Mouse (Mus musculus) embryo, embryonic 11 days (tissue): ENCODE data around the gene Nppc.

ENCODE experiments used
- DNase-seq: peaks from one replicate; pipeline ENCODE4 v3.0.0-alpha.2; 2015

The Nppc gene

GRCm38 (mm10) chr1:86670279-86671038, at the start of gene Nppc:
Nppc (minus strand) TSS chr1:86670571.
- peak; percentile 88 for DNase-seq

DNA sequence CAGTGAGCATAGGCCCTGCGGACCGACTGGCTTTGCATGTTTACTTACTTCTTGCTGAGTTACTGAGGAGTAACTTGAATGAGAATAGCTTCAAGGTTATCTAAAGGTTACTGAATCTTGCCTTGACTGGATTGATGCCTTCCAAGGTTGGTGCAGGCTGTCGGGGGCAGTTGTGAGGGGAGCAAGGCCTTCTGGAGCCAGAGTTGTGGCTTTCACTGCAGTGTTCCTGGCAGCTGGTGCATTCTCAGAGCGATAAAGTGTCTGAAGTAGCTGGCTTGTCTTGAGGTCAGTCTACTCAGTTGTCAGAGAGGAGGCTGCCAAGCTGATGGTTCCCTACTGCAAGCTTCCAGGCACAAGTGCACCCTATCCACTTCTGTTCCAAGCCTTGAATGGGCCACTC, 49.0 kb upstream of the Nppc start:
- no peak for DNase-seq

GRCm38 (mm10) chr1:86718190-86718589, 47.8 kb upstream of the Nppc start:
- no peak for DNase-seq

DNA sequence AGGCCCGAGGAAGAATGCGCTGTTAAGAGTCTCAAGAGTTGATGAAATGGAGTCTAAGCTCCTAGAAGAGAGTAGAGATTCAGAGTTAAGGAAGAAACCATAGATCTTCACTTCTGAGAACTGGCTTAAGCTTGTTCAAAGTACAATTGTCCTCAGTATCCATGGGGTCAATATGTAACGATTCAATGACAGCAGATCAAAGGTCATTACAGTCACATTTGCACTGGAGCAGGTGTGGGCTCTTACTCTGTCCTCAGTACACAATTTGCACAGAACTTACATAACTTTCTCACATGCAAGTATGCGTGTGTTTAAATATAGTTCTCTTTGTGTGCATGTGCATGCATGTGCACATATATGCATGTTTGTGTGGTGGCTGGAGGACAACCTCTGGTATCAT, 42.7 kb upstream of the Nppc start:
- no peak for DNase-seq

- DNase-seq, result no peak
These were observed 41.7 kb upstream of the Nppc start for GRCm38 (mm10) chr1:86712045-86712444.

GRCm38 (mm10) chr1:86709546-86709945, 39.2 kb upstream of the Nppc start:
- DNase-seq, result no peak

DNA sequence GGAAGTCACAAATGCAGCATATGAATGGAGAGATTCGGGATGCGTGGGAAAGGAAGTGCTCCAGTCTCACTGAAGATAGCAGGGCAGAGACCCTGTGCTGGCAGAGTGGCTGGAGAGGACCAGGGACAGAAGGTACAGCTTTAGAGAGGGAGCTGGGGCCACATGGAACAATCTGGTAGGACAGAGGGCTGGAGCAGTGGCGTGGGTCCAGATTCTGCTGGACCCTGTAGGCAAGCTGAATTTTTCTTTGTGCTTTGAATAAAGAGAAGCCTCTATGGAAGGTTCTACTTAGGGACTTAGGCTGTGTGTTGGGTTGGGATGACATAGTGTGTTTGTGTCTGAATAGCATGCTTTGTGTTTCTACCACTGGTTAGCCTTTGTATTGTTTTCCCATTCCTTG, 35.1 kb upstream of the Nppc start:
- no peak for DNase-seq

DNA sequence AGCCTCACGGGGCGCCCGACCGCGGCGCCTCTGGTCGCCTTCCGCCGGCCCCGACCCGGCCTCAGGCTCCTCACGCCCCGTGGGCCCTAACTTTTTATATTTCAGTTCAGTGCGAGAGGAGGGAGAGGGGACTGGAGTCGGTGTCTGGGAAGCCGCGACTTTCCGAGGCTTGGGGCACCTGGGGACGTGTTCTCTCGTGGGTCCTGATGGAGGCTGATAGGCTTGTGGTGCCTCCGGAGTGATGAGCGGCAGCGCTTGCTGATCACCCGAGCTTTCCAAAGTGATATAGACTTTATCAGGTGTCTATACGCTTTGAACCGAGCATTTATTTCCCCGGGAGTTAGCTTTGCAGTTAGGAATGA, 33.6 kb upstream of the Nppc start:
- no peak for DNase-seq

DNA sequence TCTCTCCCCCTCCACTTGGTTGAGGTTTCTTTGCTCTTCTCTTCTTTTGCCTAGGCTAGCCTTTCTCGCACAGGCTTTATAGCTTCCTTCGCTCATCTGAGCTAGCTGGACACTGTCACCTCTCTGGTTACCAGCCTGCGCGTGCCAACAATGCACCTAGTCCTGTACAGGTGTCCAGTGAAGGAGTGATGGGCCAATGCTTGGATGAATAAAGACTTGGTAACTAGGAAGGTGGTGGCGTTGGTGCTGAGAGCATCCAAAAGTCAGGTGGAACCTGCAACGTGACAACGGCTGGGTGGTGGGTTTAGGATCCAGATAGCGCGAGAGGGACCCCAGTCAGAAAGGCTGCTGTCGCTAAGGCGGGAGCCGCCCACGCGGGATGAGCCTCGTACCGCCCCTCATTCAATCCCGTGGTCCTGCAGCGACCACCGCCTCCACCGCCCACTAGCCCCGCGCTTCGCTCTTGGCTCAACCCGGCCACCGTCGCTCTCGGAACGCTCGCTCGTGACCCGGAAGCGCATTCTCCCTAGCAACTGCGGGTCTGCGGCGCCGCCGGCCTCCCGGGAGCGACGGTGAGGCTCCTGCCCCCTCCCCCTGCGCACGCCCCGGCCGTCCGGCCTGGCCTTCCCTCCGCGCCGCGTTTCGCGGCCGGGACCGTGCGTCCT, 33.1 kb upstream of the Nppc start, which contains the start of gene Dis3l2:
Gene Dis3l2 (plus strand): TSS at position 509 of the 665 bp plus-strand sequence.
- DNase-seq, result peak; percentile 96

DNA sequence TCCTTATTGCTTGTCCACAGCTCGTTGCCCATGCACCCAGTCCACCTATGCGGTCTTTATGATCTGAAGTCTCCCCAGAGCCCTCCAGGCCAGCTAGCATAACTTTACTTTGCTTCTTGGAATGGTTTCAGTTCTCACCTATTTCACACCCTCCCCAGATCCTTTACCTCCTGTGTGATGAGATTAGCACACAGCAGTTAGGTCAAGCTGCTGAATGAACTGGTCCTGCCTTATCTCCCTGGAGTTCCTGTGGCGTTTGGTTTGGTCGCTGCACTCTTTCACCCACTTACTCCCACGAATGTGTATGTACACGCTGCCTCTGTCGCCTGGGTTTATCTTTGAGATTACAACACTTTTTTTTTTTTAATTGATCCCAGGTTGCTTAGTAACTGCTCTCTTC, 30.0 kb upstream of the Nppc start:
- no peak for DNase-seq

GRCm38 (mm10) chr1:86699346-86700136, 29.2 kb upstream of the Nppc start:
- DNase-seq, result no peak

DNA sequence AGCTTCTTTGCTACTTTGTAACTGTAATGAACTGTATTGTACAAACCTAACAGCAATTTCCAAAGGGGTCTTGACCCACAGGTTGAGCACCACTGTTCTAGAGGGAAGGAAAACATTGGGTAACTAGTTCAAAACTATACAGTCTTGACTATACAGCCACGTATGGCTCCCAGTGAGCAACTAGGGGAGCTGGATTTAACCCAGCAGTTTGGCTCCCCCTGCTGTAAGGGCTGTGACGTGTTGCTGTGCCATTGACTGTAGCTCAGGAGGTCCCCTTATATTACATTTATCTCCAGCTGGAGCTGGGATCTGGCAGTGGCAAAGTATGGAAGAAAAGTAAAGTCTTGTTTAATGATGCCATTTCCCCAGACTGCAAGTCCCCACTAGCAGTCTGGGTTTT, 28.4 kb upstream of the Nppc start:
- no peak for DNase-seq

DNA sequence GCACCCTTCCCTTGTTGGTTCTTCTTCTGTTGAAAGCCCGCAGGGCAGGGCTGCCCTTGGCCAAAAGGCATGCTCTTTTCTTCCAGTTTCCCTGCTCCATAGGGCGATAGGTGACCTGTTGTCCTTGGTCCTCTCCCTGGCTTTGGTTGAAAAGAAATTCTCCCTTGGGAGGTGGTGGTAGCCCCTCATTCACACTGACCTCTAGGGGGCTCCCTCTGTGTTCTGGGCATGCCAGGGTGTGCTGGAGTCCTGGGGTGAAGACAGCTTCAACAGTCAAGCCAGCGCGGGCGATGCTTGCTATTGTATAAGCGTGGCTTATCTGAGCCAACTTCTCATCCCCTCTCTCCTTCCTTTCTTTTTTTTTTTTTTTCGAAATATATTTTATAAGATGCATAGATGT, 26.6 kb upstream of the Nppc start:
- no peak for DNase-seq

DNA sequence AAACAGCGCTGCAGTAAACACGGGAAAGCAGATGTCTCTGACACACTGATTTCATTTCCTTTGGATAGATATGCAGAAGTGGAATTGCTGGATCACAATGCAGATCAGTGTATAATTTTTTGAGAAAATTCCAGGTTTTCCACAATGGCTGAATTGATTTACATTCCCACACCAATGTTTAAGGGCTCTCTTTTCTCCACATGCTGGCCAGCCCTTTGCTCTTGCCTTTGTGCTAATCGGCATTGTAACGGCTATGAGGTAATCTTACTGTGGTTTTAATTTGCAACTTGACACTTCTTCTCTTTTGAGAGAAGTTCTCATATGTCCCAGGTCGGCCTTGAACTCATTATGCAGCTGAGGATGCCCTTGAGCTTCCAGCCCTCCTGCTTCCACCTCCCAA, 20.7 kb upstream of the Nppc start:
- DNase-seq, result no peak

GRCm38 (mm10) chr1:86687236-86687635, 16.9 kb upstream of the Nppc start:
- DNase-seq, result no peak

DNA sequence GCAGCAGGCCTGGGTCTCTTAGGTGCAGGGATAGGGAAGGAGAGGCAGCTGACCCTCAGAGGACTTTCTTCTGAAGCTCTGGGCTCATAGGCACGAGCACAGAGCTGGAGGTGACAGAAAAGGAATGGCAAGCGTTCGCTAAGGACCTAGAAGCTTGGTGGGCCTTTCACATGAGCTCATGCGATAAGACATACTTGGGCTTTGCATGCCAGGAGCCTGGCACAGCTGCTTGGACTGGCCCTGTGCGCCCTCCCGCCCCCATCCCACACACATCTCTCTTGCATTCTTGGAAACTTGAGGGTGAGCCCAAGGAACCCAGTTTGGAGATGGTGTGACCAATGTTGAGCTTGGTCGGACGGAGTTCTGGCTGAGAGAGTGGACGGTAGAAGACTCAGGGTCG, 8.3 kb upstream of the Nppc start:
- no peak for DNase-seq

- no peak for DNase-seq
These were observed 7.3 kb upstream of the Nppc start for GRCm38 (mm10) chr1:86677624-86678023.

DNA sequence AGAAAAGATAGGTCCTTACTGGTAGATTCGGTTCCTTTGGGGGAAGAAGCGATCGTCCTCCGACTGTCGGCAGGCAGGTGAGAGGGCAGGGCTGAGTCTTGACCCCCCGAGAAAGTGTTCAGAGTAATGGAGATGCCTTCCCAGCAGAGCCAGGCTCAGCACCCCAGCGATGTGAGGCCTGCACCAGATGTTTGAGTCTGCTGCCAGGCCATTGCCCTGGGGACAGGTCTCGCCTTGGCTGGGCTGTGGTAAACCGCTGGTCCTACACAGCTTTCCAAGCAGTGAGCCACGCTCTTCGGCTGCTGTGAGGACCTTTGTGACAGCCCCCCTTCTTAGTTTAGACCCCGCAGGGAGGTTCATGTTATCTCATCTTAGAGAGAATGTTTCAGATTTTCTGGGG, 4.8 kb upstream of the Nppc start:
- no peak for DNase-seq

DNA sequence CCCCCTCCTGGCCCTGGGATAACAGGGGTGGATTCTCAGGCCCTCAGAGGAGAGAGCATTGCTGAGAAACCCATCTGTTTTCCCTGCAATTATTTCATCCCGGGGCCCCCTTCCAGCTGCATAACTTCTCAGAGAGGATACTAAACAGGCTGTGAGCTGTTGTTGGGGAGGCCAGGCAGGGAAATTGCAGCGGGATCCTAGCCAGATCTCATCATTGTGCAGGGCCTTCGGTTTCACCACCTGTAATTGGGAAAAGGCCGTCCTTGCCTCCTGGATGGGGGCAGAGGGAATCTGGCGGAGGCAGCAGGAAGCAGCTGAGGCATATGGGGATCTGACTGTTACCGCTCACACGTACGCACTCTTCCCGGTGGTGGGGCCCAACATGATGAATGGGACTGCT, 4.0 kb upstream of the Nppc start:
- no peak for DNase-seq

DNA sequence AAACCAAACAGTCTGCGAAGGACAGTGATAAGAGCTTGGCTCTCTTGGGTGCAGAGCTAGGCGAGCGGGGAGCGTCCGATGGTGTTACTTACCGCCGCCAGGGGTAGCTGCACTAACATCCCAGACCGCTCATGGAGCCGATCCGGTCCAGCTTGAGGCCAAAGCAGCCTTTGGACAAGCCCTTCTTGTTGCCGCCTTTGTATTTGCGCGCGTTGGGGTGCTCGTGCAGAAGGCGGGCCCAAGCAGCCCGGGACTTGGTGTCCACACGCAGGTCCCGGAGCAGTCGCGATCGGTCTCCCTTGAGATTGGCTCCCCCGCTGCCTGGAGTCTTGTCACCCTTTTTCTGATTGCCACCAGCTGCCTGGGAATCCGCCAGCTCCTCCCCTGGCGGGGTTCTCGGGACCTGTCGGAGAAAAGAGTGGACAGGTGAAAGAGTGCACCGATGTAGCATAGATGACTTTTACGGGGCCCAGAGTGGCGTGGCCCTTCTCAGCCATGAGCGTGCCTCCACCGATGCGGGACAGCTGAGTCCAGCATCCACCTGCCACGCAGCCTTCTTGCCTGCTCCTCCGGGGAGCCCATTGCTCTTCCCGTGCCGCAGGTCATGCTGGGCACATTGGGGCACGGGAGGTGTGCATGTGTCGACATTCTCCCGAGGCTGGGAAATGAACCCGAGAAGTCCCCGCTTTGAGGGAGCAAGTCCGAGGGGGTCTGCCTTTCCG, 658 bp downstream of the Nppc start:
- DNase-seq, result peak; percentile 89

GRCm38 (mm10) chr1:86665091-86665490, 5.3 kb downstream of the Nppc start:
- no peak for DNase-seq

GRCm38 (mm10) chr1:86657071-86657470, 13.3 kb downstream of the Nppc start:
- DNase-seq, result no peak

GRCm38 (mm10) chr1:86652675-86653074, 17.7 kb downstream of the Nppc start:
- no peak for DNase-seq
